Mouse (Mus musculus): ENCODE data around the gene Gm21900. TPM values are rescaled to one million over a fixed set of nuclear protein-coding genes. Genes with fewer than 3 reads are reported as not detected.

Gm21900 gene
- polyA plus RNA-seq (2014; fragmentation: Illumina TruSeq; extraction: RNeasy Lipid Tissue Mini Kit (QIAGEN cat#74804); ENCODE audit: insufficient read depth, low read depth, low replicate concordance), result not detected

DNA sequence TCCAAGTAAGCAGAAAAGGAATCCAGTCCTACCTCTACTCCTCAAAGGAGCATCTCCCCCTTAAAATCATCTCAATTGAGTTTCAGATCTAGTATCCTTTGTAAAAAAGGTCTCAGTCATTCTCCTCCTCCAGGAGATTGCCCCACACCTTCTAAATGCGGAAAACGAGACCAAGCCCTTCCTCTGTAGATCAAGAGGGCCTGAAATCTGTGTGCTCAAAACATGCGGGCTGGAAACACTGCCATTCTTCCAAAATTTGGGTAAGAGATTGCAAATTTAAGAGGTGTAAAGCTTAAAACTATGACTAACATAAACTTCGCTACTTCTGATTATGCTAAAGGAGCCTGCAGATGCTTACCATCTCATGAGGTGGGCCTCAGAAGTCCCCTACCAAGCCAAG lies at the start of gene Gm21900:
Gm21900 (plus strand) TSS at position 301 of the 400 bp plus-strand sequence.

Other genes with a start within 250 kb of the Gm21900 start
- not detected for gene Gm28510, start 203.6 kb upstream of the Gm21900 start, polyA plus RNA-seq (2014; fragmentation: Illumina TruSeq; extraction: RNeasy Lipid Tissue Mini Kit (QIAGEN cat#74804); ENCODE audit: insufficient read depth, low read depth, low replicate concordance)
- gene Gm20737, start 80.3 kb upstream of the Gm21900 start, polyA plus RNA-seq (2014; fragmentation: Illumina TruSeq; extraction: RNeasy Lipid Tissue Mini Kit (QIAGEN cat#74804); ENCODE audit: insufficient read depth, low read depth, low replicate concordance), result not detected
- not detected for gene Gm21775, start 62.9 kb upstream of the Gm21900 start, polyA plus RNA-seq (2014; fragmentation: Illumina TruSeq; extraction: RNeasy Lipid Tissue Mini Kit (QIAGEN cat#74804); ENCODE audit: insufficient read depth, low read depth, low replicate concordance)
- not detected for gene Gm20777, start 136.1 kb downstream of the Gm21900 start, polyA plus RNA-seq (2014; fragmentation: Illumina TruSeq; extraction: RNeasy Lipid Tissue Mini Kit (QIAGEN cat#74804); ENCODE audit: insufficient read depth, low read depth, low replicate concordance)

Measured in lung, adult 10 weeks (tissue).